Mouse (Mus musculus): ENCODE data around the gene Mrpl38. TPM values are rescaled to one million over a fixed set of nuclear protein-coding genes. Genes with fewer than 3 reads are reported as not detected.
"Not testable (repeated sequence)": the region's sequence is repeated elsewhere in the genome, so short reads cannot be mapped to it uniquely, and the experiment has no call there.

Mrpl38 gene
- total RNA-seq, 4 experiments from 2014 or later: 46.4 to 51.6 (median 50.3) TPM

DNA sequence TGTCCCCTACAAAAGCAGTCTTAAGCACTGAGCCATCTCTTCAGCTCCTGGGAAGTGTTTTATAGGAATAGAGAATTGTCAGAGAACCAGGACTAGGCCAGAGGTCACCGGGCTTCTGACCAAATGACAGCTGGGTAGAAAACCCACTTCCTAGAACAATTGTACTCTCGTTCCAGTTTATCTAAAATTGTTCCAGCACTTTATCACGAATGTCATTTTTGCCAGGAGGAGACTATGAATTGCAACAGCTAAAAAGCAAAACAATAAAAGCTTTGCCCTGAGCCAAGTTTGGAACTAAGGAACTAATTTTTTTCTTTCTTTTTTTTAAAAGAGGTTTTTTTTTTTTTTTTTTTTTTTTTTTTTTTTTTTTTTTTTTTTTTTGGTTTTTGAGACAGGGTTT is 43.1 kb downstream of the Mrpl38 start:
- DNase-seq (ENCODE audit: low spot score in 2 of 2): peak in 1 of 2 experiments; percentile 38

DNA sequence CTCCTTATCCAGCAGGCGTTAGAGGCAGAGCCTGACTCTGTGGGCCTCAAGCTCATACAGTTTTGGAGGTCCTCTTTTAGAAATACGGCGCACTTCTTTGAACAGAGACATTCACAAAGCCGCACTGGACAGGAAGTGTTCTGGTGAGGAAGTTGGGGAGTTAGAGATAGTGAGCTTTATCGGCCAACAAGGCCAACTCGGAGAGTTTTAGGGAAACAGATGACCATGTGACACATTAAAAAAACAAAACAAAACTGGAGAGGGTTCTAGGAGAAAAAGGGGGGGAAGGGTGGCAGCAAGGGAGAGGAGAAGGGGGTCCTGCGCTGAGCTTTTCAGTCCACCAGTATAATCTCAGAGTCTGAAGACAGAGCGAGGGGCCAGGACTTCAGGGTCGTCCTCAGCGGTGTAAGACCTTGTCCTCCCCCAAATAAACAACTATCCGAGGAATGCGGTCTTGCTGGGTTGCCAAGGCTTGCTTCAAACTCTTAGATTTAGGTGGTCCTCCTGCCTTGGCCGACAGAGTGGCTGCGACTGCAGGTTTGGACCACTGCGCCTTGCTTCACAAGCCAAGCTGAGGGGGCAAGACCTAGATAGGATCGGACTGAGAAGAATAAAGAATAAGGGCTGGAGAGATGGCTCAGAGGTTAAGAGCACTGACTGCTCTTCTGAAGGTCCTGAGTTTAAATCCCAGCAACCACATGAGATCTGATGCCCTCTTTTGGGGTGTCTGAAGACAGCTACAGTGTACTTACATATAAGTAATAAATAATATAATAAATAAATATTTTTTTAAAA is 44.7 kb downstream of the Mrpl38 start:
- DNase-seq (ENCODE audit: low spot score in 2 of 2): no peak

DNA sequence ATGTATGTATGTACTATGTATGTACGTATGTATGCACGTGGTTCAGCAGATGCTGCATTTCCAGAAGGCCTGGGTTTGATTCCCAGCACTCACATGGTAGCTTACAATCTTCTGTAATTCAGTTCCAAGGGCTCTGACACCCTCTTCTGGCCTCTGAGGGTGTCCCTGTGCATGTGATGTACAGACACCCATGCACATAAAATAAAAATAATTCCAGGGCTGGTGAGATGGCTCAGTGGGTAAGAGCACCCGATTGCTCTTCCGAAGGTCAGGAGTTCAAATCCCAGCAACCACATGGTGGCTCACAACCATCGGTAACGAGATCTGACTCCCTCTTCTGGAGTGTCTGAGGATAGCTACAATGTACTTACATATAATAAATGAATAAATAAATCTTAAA is 45.7 kb downstream of the Mrpl38 start:
- DNase-seq (ENCODE audit: low spot score in 2 of 2): not testable (repeated sequence)

DNA sequence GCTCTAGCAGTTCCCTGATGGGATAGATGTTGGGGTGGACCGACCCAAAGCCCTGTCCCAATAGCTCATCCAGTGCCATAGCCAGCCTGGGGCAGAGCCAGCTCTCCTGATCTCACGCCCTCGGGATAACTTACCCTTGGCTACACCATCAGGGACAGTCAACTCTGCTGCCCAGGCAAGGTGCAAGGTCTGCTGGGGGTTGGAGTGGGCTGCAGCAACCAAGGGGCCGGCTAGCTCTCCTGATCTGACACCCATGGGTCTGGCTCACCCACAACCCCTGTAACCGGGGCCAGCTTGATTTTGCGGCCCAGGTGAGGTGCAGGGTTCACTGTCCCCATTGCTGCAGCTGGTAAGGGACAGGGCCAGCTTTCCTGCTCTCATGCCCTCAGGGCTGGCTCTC is 47.1 kb downstream of the Mrpl38 start:
- no peak for DNase-seq (ENCODE audit: low spot score in 2 of 2)

DNA sequence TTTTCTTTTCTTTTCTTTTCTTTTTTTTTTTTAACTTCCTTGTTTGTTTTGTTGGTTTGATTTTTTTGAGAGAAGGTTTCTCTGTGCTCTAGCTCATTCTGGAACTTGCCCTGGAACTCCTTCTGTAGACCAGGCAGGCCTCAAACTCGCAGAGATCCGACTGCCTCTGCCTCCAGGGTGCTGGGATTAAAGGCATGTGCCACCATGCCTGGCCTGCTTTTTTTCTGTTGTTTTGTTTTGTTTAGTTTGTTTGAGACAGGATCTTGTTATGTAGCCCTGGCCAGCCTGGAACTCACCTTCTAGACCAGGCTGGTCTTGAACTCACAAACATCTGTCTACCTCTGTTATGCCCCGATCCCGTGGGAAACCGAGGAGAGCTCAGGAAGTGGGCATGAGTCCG is 49.1 kb downstream of the Mrpl38 start:
- DNase-seq (ENCODE audit: low spot score in 2 of 2): no peak

DNA sequence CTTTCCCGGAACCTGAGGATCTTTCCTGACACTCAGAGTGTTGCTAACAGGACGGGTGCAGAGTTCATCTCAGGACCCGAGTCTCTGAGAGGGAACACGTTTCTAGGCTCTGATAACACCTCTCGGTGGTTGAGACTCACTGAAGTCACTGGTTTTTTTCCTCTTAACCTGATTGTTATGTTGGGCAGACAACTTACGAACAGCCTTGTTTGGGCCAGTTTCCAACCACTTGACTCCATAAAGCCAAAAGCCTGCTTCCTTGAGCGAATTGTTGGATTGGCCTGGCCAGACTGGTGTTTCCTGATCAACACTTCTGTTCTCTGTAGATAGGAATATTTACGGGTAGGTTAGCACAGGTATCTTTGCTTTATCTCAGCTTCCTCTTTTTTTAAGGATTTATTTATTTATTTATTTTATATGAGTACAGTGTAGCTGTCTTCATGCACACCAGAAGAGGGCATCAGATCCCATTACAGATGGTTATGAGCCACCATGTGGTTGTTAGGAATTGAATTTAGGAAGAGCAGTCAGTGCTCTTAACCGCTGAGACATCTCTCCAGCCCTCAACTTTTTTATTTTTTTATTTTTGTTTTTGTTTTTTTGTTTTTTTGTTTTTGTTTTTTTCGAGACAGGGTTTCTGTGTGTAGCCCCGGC is 49.8 kb downstream of the Mrpl38 start:
- DNase-seq (ENCODE audit: low spot score in 2 of 2): no peak

DNA sequence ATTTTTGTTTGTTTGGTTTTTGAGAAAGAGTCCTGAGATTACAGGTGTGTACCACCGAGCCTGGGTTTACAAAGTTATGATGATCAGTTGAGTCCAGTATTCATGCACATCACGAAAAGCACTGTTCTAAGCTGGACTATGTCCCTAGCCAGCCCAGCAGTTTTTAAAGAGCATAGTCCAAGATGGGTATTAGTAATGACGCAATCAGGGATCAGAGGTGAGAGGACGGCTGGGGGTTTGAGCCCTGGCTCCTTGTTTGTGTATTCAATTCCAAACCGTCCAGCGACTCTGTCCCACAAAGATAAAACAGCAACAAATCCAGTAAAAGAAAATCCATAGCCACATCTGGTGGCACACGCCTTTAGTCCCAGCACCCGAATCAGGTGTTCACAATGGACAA is 50.5 kb downstream of the Mrpl38 start:
- no peak for DNase-seq (ENCODE audit: low spot score in 2 of 2)

DNA sequence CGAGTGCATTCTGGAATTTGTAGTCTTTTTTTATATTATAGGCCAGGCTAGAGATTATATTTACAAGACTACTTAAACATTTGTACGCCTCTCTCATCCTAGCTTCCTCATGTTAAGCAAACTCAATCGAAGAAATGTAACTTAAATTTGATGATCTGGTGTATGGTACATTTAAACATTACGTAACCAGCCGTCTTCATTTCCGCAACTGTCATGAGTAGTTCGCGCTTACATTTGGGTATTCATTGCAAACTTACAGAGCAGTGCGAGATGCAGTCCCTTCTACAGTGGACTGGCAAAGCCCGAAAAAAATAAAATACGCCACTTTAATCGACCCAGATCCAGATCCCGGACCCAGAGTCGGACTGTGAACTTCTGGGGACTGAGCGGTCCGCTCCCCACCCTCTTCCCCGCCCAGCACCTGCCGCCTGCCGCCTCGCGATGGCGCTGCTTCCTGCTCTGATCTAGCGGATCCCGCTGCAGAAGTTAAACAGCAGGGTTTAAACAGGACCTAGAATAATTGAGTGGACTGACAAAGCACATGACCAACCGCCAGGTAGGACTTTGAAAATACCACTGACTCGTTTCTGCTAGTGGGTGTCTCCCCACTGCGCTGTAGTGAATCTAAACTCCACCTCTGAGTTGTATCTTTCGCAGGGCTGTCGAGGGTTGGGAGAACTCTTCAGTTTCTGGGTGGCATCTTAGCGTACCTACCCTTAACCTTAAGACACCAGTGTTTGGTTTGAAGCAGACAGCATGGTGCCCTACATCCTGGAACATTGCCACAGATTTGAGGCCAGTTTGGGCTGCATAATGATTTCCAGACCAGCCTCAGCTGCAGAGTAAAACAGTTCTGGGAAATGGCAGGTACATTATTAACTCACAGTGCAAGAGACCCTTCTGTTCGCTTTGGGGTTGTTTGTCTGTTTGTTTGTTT is 51.2 kb downstream of the Mrpl38 start:
- peak; percentile 77 for DNase-seq (ENCODE audit: low spot score in 2 of 2)

DNA sequence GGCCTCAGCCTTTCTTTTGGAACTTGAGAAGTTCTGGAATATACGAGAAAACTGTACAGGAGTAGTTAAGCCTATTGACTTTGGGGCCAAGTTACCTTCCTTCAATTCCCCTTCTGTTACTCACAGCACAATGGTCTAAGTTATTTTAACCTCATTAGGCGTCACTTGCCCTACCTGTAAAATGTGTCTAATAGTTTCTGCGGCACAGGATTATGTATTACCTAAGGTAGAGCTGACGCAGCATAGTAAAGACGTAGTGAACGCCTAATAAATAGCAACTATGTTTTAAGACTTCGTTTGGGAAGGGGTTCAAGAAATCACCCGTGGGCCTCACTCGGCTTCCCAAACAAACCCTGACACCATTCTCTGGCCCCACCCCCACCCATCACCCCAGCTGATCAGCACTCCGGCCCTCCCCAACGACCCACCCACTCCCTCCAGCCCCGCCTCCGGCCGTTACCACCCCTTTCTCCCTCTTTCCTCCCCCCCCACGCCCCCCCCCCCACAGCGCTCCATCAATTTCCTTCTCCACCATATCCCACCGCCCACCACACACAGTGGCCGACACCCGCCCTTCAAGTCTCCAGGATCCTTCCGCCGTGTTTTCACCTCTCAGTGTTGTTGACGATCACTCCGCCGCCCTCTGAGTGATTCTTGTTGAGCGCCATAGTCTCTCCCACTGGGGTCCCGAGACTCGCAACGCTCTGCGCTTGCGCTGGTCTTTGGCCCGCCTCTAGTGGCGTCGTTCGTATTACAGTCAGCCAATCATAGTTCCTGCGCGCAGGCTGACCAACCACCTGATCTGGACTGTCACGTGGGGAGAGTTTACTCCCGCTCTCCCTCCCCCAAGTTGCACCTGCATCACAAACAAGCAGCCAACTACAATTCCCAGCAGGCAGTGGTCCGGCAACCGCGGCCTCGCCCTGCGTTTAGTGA is 52.1 kb downstream of the Mrpl38 start, which contains the start of gene Wbp2:
Wbp2 (minus strand) TSS at position 738 of the 936 bp plus-strand sequence.
- peak; percentile 96 to 97 for DNase-seq (ENCODE audit: low spot score in 2 of 2)

DNA sequence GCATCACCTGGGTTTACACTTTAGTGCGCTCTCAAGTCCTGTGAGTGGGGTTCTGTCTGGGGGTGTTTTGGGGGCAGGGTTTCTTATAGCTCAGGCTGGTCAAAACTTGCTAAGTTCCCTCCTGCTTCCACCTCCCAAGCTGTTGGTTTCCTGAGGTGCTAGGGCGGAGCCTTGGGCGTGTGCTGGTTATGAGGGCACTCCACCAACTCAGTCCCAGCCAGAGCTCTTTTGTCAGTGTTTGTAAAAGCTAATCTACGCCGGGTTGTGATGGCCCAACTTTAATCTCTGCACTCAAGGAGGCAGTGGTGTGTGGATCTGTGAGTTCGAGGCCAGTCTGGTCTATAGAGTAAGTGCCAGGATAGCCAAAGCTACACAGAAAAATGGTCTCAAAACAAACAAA is 54.5 kb downstream of the Mrpl38 start:
- no peak for DNase-seq (ENCODE audit: low spot score in 2 of 2)

DNA sequence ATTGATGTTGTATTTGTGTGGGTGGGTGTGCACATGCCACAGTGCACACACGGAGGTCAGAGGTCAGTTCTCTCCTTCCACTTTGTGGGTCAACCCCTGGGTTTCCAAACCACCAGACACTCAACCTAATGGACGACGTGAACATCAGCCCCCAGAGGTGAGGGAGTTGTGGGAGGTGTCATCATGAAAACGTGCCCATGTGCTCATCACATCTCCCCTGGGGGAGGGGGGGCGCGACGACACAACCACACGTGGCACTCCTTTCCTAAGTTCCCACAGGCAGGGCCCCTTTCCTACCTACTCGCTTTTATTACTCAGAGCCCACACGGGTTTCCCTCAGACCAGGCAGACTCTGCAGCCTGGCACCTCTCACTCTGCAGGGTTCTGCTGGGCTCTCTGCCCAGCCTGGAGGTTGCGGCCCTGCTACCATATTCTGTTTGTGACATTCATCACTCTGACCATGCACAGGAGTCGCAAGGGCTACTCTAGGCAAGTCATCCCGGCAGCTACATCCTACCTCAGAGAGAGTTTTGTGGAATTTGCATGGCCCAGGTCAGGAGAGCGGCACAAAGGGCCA is 55.5 kb downstream of the Mrpl38 start:
- no peak for DNase-seq (ENCODE audit: low spot score in 2 of 2)

Other genes starting within 250 kb of the Mrpl38 start
- gene Smim5, start 238.9 kb downstream of the Mrpl38 start, total RNA-seq (2022): under 1 TPM in 3 of 4 experiments, not detected in 1; 0.61 to 0.88 (median 0.72) TPM
- gene Smim6, start 226.9 kb downstream of the Mrpl38 start, total RNA-seq (2022): not detected
- gene Sap30bp, start 205.6 kb downstream of the Mrpl38 start, total RNA-seq (2022): 10 to 100 TPM in 2 of 4 experiments, 1 to 10 TPM in 2; 7.7 to 15.7 (median 9.7) TPM
- 1 to 10 TPM; 5.0 to 9.5 (median 6.5) TPM for gene Recql5, start 205.4 kb downstream of the Mrpl38 start, total RNA-seq (2022)
- gene Itgb4, start 164.2 kb downstream of the Mrpl38 start, total RNA-seq (2022): 1 to 10 TPM; 1.5 to 4.4 (median 3.1) TPM
- 1 to 10 TPM; 1.6 to 3.1 (median 2.7) TPM for gene Galk1, start 126.1 kb downstream of the Mrpl38 start, total RNA-seq (2022)
- 10 to 100 TPM; 45.7 to 88.7 (median 59.5) TPM for gene H3f3b, start 110.9 kb downstream of the Mrpl38 start, total RNA-seq (2022)
- 1 to 10 TPM; 4.3 to 6.8 (median 5.3) TPM for gene Unk, start 108.5 kb downstream of the Mrpl38 start, total RNA-seq (2022)
- under 1 TPM; 0.34 to 0.56 (median 0.46) TPM for gene Unc13d, start 60.9 kb downstream of the Mrpl38 start, total RNA-seq (2022)
- 10 to 100 TPM; 78.6 to 91.0 (median 90.1) TPM for gene Wbp2, start 51.9 kb downstream of the Mrpl38 start, total RNA-seq (2022)
- gene Trim47, start 11.7 kb downstream of the Mrpl38 start, total RNA-seq (2022): 1 to 10 TPM; 5.7 to 7.6 (median 6.3) TPM
- 1 to 10 TPM; 3.4 to 4.5 (median 4.0) TPM for gene Trim65, start 7.7 kb downstream of the Mrpl38 start, total RNA-seq (2022)
- gene Fbf1, start 29.3 kb upstream of the Mrpl38 start, total RNA-seq (2022): 10 to 100 TPM in 2 of 4 experiments, 1 to 10 TPM in 2; 8.3 to 12.8 (median 10.0) TPM
- 10 to 100 TPM; 15.7 to 18.4 (median 17.2) TPM for gene Ten1, start 60.0 kb upstream of the Mrpl38 start, total RNA-seq (2022)
- 100 to 1,000 TPM in 2 of 4 experiments, 10 to 100 TPM in 2; 88.9 to 111 (median 97.2) TPM for gene Acox1, start 60.2 kb upstream of the Mrpl38 start, total RNA-seq (2022)
- under 1 TPM in 1 of 4 experiments, not detected in 3; 0.04 TPM for gene Evpl, start 99.2 kb upstream of the Mrpl38 start, total RNA-seq (2022)
- 10 to 100 TPM; 86.7 to 99.9 (median 90.8) TPM for gene Srp68, start 135.3 kb upstream of the Mrpl38 start, total RNA-seq (2022)
- gene Galr2, start 142.1 kb upstream of the Mrpl38 start, total RNA-seq (2022): under 1 TPM in 2 of 4 experiments, not detected in 2; 0.20 to 0.24 TPM
- gene Exoc7, start 168.4 kb upstream of the Mrpl38 start, total RNA-seq (2022): 10 to 100 TPM; 62.3 to 84.9 (median 73.3) TPM
- not detected for gene Foxj1, start 196.5 kb upstream of the Mrpl38 start, total RNA-seq (2022)

All from gastrocnemius, adult 8-10 months (tissue).